Mouse (Mus musculus) induced T-regulatory cell, adult 2 months (primary cell): ENCODE measurements around the gene Tchhl1.
"Not testable (repeated sequence)": the region's sequence is repeated elsewhere in the genome, so short reads cannot be mapped to it uniquely, and the experiment has no call there.

Experiments used
- DNase-seq: peaks from one replicate; pipeline ENCODE4 v3.0.0-alpha.2; 2012; ENCODE audit warnings: low read depth

The Tchhl1 gene

GRCm38 (mm10) chr3:93468561-93468960 is at the start of gene Tchhl1:
Gene Tchhl1 (plus strand): TSS chr3:93468754.
- no peak for DNase-seq

GRCm38 (mm10) chr3:93431673-93432072 is 36.9 kb upstream of the Tchhl1 start:
- DNase-seq, result no peak

- no peak for DNase-seq
These were observed 26.5 kb upstream of the Tchhl1 start, which contains the start of gene Tchh for GRCm38 (mm10) chr3:93442030-93442429. Gene Tchh (plus strand): TSS chr3:93442330.

DNA sequence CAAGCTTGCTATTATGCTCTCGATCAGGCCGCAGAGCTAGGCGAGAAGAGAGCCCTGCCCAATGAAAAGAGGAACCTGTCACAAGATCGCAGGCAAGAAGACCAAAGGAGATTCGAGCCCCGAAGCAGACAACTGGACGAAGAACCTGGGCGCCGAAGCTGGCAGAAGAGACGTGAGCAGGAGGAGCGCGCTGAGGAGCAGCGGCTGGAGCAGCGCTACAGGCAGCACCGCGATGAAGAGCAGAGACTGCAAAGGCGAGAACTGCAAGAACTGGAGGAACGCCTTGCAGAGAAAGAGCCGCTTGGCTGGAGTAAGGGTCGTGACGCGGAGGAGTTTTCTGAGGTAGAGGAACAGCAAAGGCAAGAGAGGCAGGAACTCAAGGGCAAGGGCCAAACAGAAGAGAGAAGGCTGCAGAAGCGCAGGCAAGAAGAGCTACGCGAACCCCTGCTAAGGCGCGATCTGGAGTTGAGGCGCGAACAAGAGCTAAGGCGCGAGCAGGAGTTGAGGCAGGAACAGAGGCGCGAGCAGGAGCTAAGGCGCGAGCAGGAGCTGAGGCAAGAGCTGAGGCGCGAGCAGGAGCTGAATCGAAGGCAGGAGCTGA is 25.0 kb upstream of the Tchhl1 start:
- DNase-seq, result peak; percentile 40

GRCm38 (mm10) chr3:93444343-93445164 is 24.0 kb upstream of the Tchhl1 start:
- DNase-seq, result peak; percentile 71

DNA sequence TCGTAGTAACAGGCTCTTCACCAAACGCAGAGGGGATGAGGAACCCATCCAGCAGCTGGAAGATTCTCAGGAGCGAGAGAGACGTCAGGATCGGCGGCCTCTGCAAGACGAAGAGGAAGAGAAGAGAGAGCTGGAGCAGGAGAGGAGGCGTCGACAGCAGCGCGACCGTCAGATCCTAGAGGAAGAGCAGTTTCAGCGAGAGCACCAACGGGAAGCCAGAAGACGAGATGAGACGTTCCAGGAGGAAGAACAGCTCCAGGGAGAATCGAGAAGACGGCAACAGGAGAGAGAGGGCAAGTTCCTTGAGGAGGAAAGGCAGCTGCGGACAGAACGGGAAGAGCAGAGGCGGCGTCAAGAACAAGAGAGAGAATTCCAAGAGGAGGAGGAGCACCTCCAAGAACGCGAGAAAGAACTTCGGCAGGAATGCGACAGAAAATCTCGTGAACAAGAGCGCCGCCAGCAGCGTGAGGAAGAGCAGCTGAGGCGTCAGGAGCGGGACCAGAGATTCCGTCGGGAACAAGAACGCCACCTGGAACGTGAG is 23.3 kb upstream of the Tchhl1 start:
- no peak for DNase-seq

- peak; percentile 12 for DNase-seq
These were observed 22.3 kb upstream of the Tchhl1 start for GRCm38 (mm10) chr3:93446128-93446755.

- DNase-seq, result not testable (repeated sequence)
These were observed 21.8 kb upstream of the Tchhl1 start for GRCm38 (mm10) chr3:93446756-93447137.

DNA sequence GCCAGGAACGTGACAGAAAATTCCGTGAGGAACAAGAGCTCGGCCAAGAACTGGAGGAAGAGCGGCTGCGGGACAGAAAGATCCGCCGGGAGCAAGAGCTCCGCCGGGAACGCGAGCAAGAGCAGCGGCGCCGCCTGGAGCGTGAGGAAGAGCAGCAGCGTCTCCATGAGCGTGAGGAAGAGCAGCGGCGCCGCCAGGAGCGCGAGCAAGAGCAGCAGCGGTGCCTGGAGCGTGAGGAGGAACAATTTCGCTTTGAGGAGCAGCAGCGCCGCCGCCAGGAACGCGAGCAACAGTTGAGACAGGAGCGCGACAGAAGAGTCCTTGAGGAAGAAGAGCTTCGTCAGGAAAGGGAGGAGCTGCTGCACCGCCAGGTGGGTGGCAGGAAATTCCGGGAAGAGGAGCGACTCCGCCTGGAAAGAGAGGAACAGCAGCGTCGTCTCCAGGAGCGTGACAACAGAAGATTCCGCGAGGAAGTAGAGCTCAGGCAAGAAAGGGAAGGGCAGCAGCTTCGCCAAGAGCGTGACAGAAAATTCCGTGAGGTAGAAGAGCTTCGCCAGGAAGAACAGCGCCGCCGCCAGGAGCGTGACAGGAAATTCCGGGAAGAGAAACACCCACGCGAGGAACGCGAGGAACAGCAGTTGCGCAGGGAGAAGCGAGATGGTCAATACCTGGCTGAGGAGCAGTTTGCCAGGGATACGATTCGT is 21.3 kb upstream of the Tchhl1 start:
- peak; percentile 45 for DNase-seq

DNA sequence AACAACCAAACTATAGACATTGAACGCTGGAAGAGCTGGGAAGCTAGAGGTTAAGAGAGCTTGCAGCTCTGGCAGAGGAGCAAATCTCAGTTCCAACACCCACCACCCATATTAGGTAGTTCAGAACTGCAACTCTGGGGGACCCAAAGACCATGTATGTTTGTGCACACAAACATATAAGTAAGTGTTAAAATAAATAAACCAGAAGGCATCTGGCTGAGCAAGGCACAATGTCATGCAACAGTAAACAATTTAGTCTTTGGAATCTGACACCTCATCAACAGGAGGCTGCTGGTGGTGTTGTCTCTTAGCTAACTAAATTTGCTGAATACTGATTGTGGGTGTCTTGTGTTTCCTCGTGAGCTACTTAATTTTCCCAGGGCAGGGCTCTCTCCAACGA is 2.0 kb upstream of the Tchhl1 start:
- no peak for DNase-seq

DNA sequence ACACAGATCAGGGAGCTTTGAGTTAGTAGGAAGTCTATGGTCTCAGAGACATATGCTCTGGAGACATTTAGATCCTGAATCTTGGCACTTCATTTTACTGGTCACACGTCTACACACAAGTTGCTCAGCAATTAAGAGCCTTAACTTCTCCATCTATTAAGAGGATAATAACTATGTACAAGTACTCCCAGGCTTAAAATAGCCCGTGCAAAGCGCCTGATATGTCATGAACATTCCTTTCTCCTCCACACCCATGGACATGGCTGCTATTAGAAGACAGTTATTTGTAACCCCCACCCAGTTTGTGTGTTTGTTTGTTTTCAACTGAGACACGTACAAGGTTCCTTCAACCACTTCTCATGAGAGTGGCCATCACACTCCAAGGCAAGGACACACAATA is 1.4 kb upstream of the Tchhl1 start:
- no peak for DNase-seq

DNA sequence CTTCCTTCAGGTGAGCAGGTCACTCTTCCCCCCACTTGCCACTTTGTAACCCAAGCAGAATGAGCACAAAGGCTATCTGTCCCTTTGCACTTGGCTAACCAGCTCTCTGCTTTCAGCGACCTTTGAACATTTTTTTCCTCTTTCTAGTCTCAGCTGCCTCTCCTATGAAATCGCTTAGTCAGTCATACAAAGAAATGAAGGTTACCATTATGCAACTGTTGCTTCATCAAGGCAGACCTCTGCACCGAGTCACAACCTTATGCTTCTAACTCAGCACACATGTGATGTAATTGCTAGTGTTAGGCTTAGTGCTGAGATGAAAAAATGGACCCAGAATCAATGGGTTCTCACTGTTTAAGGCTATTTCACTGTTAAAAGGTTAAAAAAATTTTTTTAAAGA is 1.1 kb downstream of the Tchhl1 start:
- no peak for DNase-seq

DNA sequence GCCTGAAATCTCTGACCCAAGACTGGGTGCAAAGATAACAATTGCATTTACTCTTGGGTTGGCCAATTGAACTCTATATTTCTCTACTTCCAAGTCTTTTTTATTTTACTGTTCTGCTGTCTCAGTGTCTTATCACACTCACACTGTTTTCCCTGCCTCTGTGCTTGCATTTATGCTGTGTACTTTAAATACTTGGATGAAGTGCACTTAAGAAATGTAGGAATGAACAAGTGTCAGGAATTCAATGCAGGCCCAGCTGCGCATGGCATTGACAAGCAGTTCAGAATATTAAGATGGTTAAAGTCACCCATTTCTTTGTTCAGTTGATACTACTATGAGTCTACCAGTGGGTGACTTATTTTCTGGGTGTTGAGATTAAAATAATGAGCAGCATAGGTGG is 11.5 kb downstream of the Tchhl1 start:
- DNase-seq, result no peak

- no peak for DNase-seq
These were observed 13.5 kb downstream of the Tchhl1 start for GRCm38 (mm10) chr3:93481982-93482616.

DNA sequence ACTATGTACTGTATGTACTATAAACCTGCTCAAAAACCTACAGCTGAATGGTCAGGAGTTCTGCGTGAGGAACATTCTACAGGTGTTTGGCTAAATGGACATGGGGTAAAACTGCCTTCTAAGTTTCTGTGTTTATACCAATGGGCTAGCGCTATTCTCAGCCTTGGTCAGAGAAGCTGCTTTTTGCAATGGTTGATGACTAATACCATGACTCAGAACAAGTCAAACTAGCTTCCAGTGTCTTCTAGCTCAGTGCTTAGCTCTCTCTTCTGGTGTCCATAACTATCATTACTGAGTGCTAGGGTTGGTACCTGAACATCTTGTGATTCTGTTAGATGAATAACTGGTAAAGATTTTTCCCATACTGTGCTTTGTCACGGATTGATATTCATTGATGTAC is 17.1 kb downstream of the Tchhl1 start:
- no peak for DNase-seq

DNA sequence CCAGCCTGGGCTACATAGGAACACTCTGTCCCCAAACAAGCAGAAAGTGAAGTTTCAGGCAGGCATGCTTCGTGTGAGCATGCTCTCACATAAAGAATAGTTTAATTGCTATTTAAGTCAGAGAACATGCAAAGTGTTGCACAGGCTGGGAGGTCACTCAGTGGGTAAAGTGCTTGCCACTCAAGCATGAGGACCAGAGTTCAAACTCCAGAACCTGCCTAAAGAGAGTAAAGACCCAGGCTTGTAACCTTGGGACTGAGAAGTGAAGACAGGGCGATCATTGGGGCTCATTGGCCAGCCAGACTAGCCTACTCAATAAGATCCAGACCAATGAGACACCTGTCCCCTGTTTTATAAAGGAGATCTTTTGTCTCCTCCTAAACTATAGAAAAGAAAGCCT is 20.0 kb downstream of the Tchhl1 start:
- no peak for DNase-seq

- DNase-seq, result no peak
These were observed 23.6 kb downstream of the Tchhl1 start for GRCm38 (mm10) chr3:93492176-93492575.

- DNase-seq, result peak; percentile 87
These were observed 25.4 kb downstream of the Tchhl1 start for GRCm38 (mm10) chr3:93493992-93494391.

DNA sequence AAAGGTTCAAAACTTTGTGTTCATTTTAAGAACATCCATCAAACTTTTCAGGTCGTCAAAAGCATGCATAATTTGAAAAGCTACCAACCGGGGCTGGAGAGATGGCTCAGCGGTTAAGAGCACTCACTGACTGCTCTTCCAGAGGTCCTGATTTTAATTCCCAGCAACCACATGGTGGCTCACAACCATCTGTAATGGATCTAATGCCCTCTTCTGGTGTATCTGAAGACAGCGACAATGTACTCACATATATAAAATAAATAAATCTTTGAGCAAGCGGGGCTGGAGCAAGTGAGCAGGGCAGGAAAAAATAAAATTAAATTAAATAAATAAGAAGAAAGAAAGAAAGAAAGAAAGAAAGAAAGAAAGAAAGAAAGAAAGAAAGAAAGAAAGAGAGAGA is 26.2 kb downstream of the Tchhl1 start:
- not testable (repeated sequence) for DNase-seq

DNA sequence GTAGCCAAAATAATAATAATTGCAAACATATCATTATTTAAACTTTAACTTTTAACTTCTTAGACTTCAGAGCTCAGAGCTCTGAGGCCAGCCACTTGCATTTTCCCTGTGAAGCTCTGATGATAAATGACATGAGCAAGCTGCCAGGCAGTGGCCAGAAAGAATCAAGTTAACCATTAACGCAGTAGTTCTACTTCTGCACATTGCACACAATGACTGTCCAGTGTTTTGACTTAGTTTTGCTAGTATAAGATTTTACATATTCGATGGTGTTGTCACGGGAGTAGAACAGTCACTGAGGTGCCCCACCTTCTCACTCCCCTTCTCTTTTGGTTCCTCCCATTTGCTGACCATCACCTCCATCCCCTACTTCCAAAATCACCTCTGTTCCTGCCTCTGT is 28.6 kb downstream of the Tchhl1 start:
- no peak for DNase-seq

DNA sequence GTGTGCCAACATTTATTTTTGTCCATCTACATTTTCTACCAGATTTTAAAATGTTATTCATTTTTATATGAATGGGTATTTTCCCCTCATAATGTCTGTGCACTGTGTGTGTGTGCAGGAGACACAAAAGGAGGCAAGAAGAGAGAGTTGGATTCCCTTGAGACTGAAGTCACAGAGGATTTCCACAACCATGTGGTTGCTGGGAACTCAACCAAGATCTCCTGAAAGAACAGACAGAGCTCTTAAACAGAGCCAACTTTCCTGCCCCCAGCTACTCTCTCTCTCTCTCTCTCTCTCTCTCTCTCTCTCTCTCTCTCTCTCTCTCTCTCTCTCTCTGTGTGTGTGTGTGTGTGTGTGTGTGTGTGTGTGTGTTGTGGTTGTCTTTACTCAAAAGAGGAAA is 30.6 kb downstream of the Tchhl1 start:
- no peak for DNase-seq
